16 mouse cellular contexts compared by ENCODE assay signal in genomic region chr5:101023784-101024183, GRCm38 (mm10).
DNase-seq lines count a peak whose midpoint lies in the region; ATAC-seq lines count a peak whose summit lies in the region.
"Had no signal": no experiment of that assay in that cellular context is flagged by ENCODE, and none has a peak within 500 bp of the region (broad histone marks: within the 10 kb centered on the region; RNA-seq: fewer than 3 reads in every experiment).

No protein-coding gene starts in this region.

- WGBS in forebrain, embryonic 15.5 days = 12% methylated on average over 8 of the region's 8 CpGs
- WGBS in forebrain, embryonic 10.5 days = 55% methylated on average over 8 of the region's 8 CpGs

- H3K4me2 ChIP-seq in forebrain, embryonic 15.5 days (replicated peaks) = peak overlapping the region; percentile 17; the same call in 1 of the 2 replicates

- no peak overlapping the region for H3K9ac ChIP-seq in forebrain, embryonic 15.5 days (replicated peaks)

- no peak overlapping the region for H3K4me3 ChIP-seq in forebrain, embryonic 15.5 days
- H3K4me3 ChIP-seq in forebrain, embryonic 10.5 days = no peak overlapping the region
- H3K4me3 ChIP-seq: megakaryocyte, embryonic 14.5 days had no signal

- no peak for DNase-seq in forebrain, embryonic 10.5 days (ENCODE audit: extremely low spot score, low spot score)
- peak; percentile 64 for DNase-seq in left cerebral cortex, postnatal 4 days
- no peak for DNase-seq in left cerebral cortex, adult 18-20 months (ENCODE audit: low spot score in 2 of 2)
- DNase-seq in layer of hippocampus, adult 9-10 months (ENCODE audit: low spot score) = peak; percentile 9
- peak; percentile 1 for DNase-seq in retina, embryonic 14.5 days (ENCODE audit: low spot score)
- DNase-seq in urinary bladder, adult 2 months (ENCODE audit: low spot score) = no peak
- DNase-seq in spleen, postnatal 4 days (ENCODE audit: low spot score in 2 of 2) = no peak
- DNase-seq: cerebellum, adult 18-20 months; heart, postnatal 10 days; kidney, postnatal 36 days; lung, adult 2 months; thymus, postnatal 25 days had no signal

- no peaks in the 10 kb centered on the region for H3K27me3 ChIP-seq in forebrain, embryonic 15.5 days
- H3K27me3 ChIP-seq in forebrain, embryonic 10.5 days (ENCODE audit: poor library complexity, severe bottlenecking) = peaks cover 35% of the 10 kb centered on the region
- H3K27me3 ChIP-seq: megakaryocyte, embryonic 14.5 days had no signal

- no peaks in the 10 kb centered on the region for H3K9me3 ChIP-seq in forebrain, embryonic 15.5 days
- no peaks in the 10 kb centered on the region for H3K9me3 ChIP-seq in forebrain, embryonic 10.5 days
- H3K9me3 ChIP-seq: megakaryocyte, embryonic 14.5 days had no signal

- no peak overlapping the region for H3K27ac ChIP-seq in forebrain, embryonic 15.5 days (replicated peaks)
- H3K27ac ChIP-seq in forebrain, embryonic 10.5 days = no peak overlapping the region

- H3K36me3 ChIP-seq in forebrain, embryonic 15.5 days = no peaks in the 10 kb centered on the region
- no peaks in the 10 kb centered on the region for H3K36me3 ChIP-seq in forebrain, embryonic 10.5 days (replicated peaks)
- H3K36me3 ChIP-seq: G1E had no signal

- ATAC-seq in forebrain, embryonic 15.5 days (replicated peaks) = peak; percentile 61
- ATAC-seq: intestine, postnatal 0 days had no signal

- peaks cover 8% of the 10 kb centered on the region for H3K4me1 ChIP-seq in forebrain, embryonic 15.5 days
- H3K4me1 ChIP-seq in forebrain, embryonic 10.5 days = peaks cover 15% of the 10 kb centered on the region; the same call in 1 of the 2 replicates
- H3K4me1 ChIP-seq: megakaryocyte, embryonic 14.5 days had no signal

- intact Hi-C loops in left cerebral cortex, postnatal 4 days (cut with DNase I) = loop anchor here (5.0 kb wide), 1 partner anchor 644 kb away; no protein-coding TSS in a partner anchor

Comparison
In these comparisons a context has a peak if more than half of its experiments do, and no peak if none do; other contexts are left out.
1. DNase-seq: peak in left cerebral cortex, postnatal 4 days (single experiment), layer of hippocampus, adult 9-10 months (single experiment) and retina, embryonic 14.5 days (single experiment); none in forebrain, embryonic 10.5 days (single experiment), left cerebral cortex, adult 18-20 months (0 of 2), urinary bladder, adult 2 months (single experiment) and spleen, postnatal 4 days (0 of 2).